Mouse (Mus musculus): ENCODE results near the gene Fcgrt. TPM values are rescaled to one million over a fixed set of nuclear protein-coding genes. Genes with fewer than 3 reads are reported as not detected.

Gene Fcgrt
- polyA plus RNA-seq, 1 experiment from 2014 or later: 14.1 TPM

GRCm38 (mm10) chr7:45058607-45059571, 44.8 kb downstream of the Fcgrt start:
- Histone ChIP-seq H3K4me2 (replicated peaks) (peak overlapping the region; percentile 6; the same call in 1 of the 2 replicates), H3K27ac (no peak overlapping the region), H3K9me3 (no peaks in the 10 kb centered on the region), H3K36me3 (no peaks in the 10 kb centered on the region), H3K4me1 (peaks cover 30% of the 10 kb centered on the region), H3K4me3 (no peak overlapping the region), H3K9ac (no peak overlapping the region), H3K27me3 (replicated peaks) (no peaks in the 10 kb centered on the region)
- ATAC-seq (ENCODE audit: low FRiP score, low read depth): no peak
- 78% methylated on average over 10 of the region's 10 CpGs for WGBS

- ATAC-seq (ENCODE audit: low FRiP score, low read depth): no peak
- H3K36me3 ChIP-seq: no peaks in the 10 kb centered on the region
- H3K9me3 ChIP-seq: no peaks in the 10 kb centered on the region
- peaks cover 22% of the 10 kb centered on the region for H3K4me1 ChIP-seq
- H3K27me3 ChIP-seq (replicated peaks): no peaks in the 10 kb centered on the region
- no peak overlapping the region for H3K4me2 ChIP-seq (replicated peaks)
- H3K4me3 ChIP-seq: no peak overlapping the region
- no peak overlapping the region for H3K27ac ChIP-seq
- H3K9ac ChIP-seq: no peak overlapping the region
Measured at GRCm38 (mm10) chr7:45056972-45057348, 46.7 kb downstream of the Fcgrt start.

- H3K9me3 ChIP-seq: no peaks in the 10 kb centered on the region
- H3K27me3 ChIP-seq (replicated peaks): no peaks in the 10 kb centered on the region
- no peak overlapping the region for H3K4me2 ChIP-seq (replicated peaks)
- H3K9ac ChIP-seq: no peak overlapping the region
- H3K27ac ChIP-seq: no peak overlapping the region
- no peaks in the 10 kb centered on the region for H3K36me3 ChIP-seq
- no peak for ATAC-seq (ENCODE audit: low FRiP score, low read depth)
- no peak overlapping the region for H3K4me3 ChIP-seq
- 68% methylated on average over 14 of the region's 14 CpGs for WGBS
- H3K4me1 ChIP-seq: peaks cover 24% of the 10 kb centered on the region
Measured at GRCm38 (mm10) chr7:45056329-45056971, 47.2 kb downstream of the Fcgrt start.

- Histone ChIP-seq H3K4me2 (replicated peaks) (peak overlapping the region; percentile 91), H3K27ac (peak overlapping the region; percentile 91), H3K27me3 (replicated peaks) (no peaks in the 10 kb centered on the region), H3K9me3 (no peaks in the 10 kb centered on the region), H3K4me1 (peaks cover 25% of the 10 kb centered on the region), H3K4me3 (peak overlapping the region; percentile 87), H3K9ac (peak overlapping the region; percentile 92), H3K36me3 (peaks cover 18% of the 10 kb centered on the region)
- peak; percentile 86 for ATAC-seq (ENCODE audit: low FRiP score, low read depth)
- under 1% methylated on average over 33 of the region's 33 CpGs for WGBS
Measured at GRCm38 (mm10) chr7:45053931-45054510, 49.6 kb downstream of the Fcgrt start.

- peak overlapping the region; percentile 87 for H3K4me3 ChIP-seq
Measured at GRCm38 (mm10) chr7:45053117-45053930, 50.3 kb downstream of the Fcgrt start.

GRCm38 (mm10) chr7:45052862-45053116, 50.9 kb downstream of the Fcgrt start, which contains the start of gene Prr12:
Gene Prr12 (minus strand): TSS chr7:45052881.
- peak within 1 kb of the TSS; percentile 87 for H3K4me3 ChIP-seq
- H3K36me3 ChIP-seq: peaks cover 31% of the 10 kb centered on the region
- H3K4me1 ChIP-seq: peaks cover 20% of the 10 kb centered on the region
- ATAC-seq (ENCODE audit: low FRiP score, low read depth): no peak
- peak within 1 kb of the TSS; percentile 91 for H3K4me2 ChIP-seq (replicated peaks)
- H3K9me3 ChIP-seq: no peaks in the 10 kb centered on the region
- H3K27ac ChIP-seq: peak within 1 kb of the TSS; percentile 91
- peak within 1 kb of the TSS; percentile 92 for H3K9ac ChIP-seq
- WGBS: 0% methylated on average over 8 of the region's 18 CpGs
- no peaks in the 10 kb centered on the region for H3K27me3 ChIP-seq (replicated peaks)

More at GRCm38 (mm10) chr7:45053117-45053930, 50.3 kb downstream of the Fcgrt start:
- Histone ChIP-seq H3K4me1 (peaks cover 20% of the 10 kb centered on the region), H3K4me2 (replicated peaks) (peak overlapping the region; percentile 91), H3K27me3 (replicated peaks) (no peaks in the 10 kb centered on the region), H3K36me3 (peaks cover 25% of the 10 kb centered on the region), H3K9me3 (no peaks in the 10 kb centered on the region), H3K27ac (peak overlapping the region; percentile 91), H3K9ac (peak overlapping the region; percentile 92)
- 1% methylated on average over 44 of the region's 59 CpGs for WGBS
- ATAC-seq (ENCODE audit: low FRiP score, low read depth): peak; percentile 52

- Histone ChIP-seq H3K27ac (peak overlapping the region; percentile 91), H3K36me3 (peaks cover 35% of the 10 kb centered on the region), H3K9ac (peak overlapping the region; percentile 92), H3K4me2 (replicated peaks) (peak overlapping the region; percentile 91), H3K27me3 (replicated peaks) (no peaks in the 10 kb centered on the region), H3K4me3 (peak overlapping the region; percentile 87), H3K4me1 (peaks cover 20% of the 10 kb centered on the region), H3K9me3 (no peaks in the 10 kb centered on the region)
- under 1% methylated on average over 38 of the region's 38 CpGs for WGBS
- ATAC-seq (ENCODE audit: low FRiP score, low read depth): no peak
Measured at GRCm38 (mm10) chr7:45052181-45052861, 51.3 kb downstream of the Fcgrt start.

- ATAC-seq (ENCODE audit: low FRiP score, low read depth): no peak
- Histone ChIP-seq H3K4me2 (replicated peaks) (peak overlapping the region; percentile 91), H3K4me3 (peak overlapping the region; percentile 87), H3K36me3 (peaks cover 43% of the 10 kb centered on the region), H3K4me1 (peaks cover 20% of the 10 kb centered on the region), H3K27me3 (replicated peaks) (no peaks in the 10 kb centered on the region), H3K9me3 (no peaks in the 10 kb centered on the region), H3K9ac (peak overlapping the region; percentile 92), H3K27ac (peak overlapping the region; percentile 91; the same call in 1 of the 2 replicates)
- WGBS: 2% methylated on average over 13 of the region's 13 CpGs
Measured at GRCm38 (mm10) chr7:45051601-45051974, 52.1 kb downstream of the Fcgrt start.

GRCm38 (mm10) chr7:45050945-45051600, 52.6 kb downstream of the Fcgrt start:
- Histone ChIP-seq H3K27me3 (replicated peaks) (no peaks in the 10 kb centered on the region), H3K9ac (peak overlapping the region; percentile 92), H3K4me3 (peak overlapping the region; percentile 87), H3K36me3 (peaks cover 48% of the 10 kb centered on the region), H3K4me1 (peaks cover 20% of the 10 kb centered on the region), H3K4me2 (replicated peaks) (peak overlapping the region; percentile 91), H3K9me3 (no peaks in the 10 kb centered on the region), H3K27ac (no peak overlapping the region)
- 2% methylated on average over 16 of the region's 16 CpGs for WGBS
- ATAC-seq (ENCODE audit: low FRiP score, low read depth): peak; percentile 31

- Histone ChIP-seq H3K27me3 (replicated peaks) (no peaks in the 10 kb centered on the region), H3K9ac (no peak overlapping the region), H3K9me3 (no peaks in the 10 kb centered on the region), H3K27ac (no peak overlapping the region), H3K4me2 (replicated peaks) (no peak overlapping the region), H3K4me1 (peaks cover 20% of the 10 kb centered on the region), H3K36me3 (peaks cover 68% of the 10 kb centered on the region), H3K4me3 (no peak overlapping the region)
- WGBS: 94% methylated on average over 23 of the region's 23 CpGs
- no peak for ATAC-seq (ENCODE audit: low FRiP score, low read depth)
Measured at GRCm38 (mm10) chr7:45048923-45049657, 54.6 kb downstream of the Fcgrt start.

All from neural tube, embryonic 12.5 days (tissue).